Mouse (Mus musculus): Measurements from ENCODE around the gene Atxn7.
"Not testable (repeated sequence)": the region's sequence is repeated elsewhere in the genome, so short reads cannot be mapped to it uniquely, and the experiment has no call there.

DNA sequence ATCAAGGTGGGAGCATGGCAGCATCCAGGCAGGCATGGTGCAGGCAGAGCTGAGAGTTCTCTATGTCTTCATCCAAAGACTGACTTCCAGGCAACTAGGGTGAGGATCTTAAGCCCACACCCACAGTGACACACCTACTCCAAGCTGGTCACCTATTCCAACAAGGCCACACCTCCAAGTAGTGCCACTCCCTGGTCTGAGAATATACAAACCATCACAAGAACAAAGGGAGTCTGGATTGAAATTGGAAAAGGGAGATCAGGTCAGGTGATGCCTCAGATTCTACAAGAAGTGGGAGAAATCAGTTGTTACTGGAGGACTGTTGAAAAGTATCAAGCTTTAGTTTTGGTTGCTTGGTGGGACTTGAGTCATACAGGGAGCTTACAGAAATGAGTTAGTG is 98.4 kb downstream of the Atxn7 start:
- not testable (repeated sequence) for TF ChIP-seq CTCF, POLR2A (IDR thresholded peaks at IDR 0.05; ENCODE audit: insufficient read depth, low read depth, low read length)
